Mouse (Mus musculus) ES-E14 (cell line): Measurements from ENCODE around the gene Il4i1. TPM values are rescaled to one million over a fixed set of nuclear protein-coding genes. Genes with fewer than 3 reads are reported as not detected.

ENCODE experiments used
- DNase-seq: peaks from one replicate; pipeline ENCODE4 v3.0.0-alpha.2; 2013; ENCODE audit warnings: low read depth, low spot score
- H3K27ac ChIP-seq: 2 replicates; pipeline ENCODE4 v1.5.1; 2012; ENCODE audit warnings: low read depth, mild to moderate bottlenecking, low read length, moderate library complexity, mixed read lengths; ENCODE audit not compliant: poor library complexity, insufficient read depth, severe bottlenecking
- H3K36me3 ChIP-seq: 2 replicates; pipeline ENCODE4 v1.6.1; 2012; ENCODE audit warnings: mild to moderate bottlenecking, low read length, moderate library complexity, mixed read lengths; ENCODE audit not compliant: control insufficient read depth, poor library complexity, insufficient read depth, severe bottlenecking
- H3K4me1 ChIP-seq, 2 experiments: fragments of 150-350 bp in 1 of 2; sonication (generic) in 1 of 2; 2 replicates each; pipeline ENCODE4 v1.6.1; 2012; ENCODE audit warnings: low read length in 2 of 2, mild to moderate bottlenecking in 1 of 2, mixed read lengths in 1 of 2; ENCODE audit not compliant: control insufficient read depth in 2 of 2, insufficient read depth in 2 of 2, poor library complexity in 1 of 2
- H3K4me3 ChIP-seq, 2 experiments: fragments of 150-350 bp in 1 of 2; sonication (generic) in 1 of 2; 2 replicates each; pipeline ENCODE4 v1.5.1; 2012; ENCODE audit warnings: low read length in 2 of 2, low read depth in 1 of 2, mild to moderate bottlenecking in 1 of 2, mixed read lengths in 1 of 2; ENCODE audit not compliant: insufficient read depth in 1 of 2, poor library complexity in 1 of 2, severe bottlenecking in 1 of 2
- H3K9ac ChIP-seq: 2 replicates; pipeline ENCODE4 v1.6.1; 2012; ENCODE audit warnings: low read depth, mild to moderate bottlenecking, low read length, mixed read lengths; ENCODE audit not compliant: poor library complexity, insufficient read depth, severe bottlenecking
- H3K9me3 ChIP-seq: fragments of 150-350 bp; sonication (generic); 2 replicates; pipeline ENCODE4 v1.6.1; 2012; ENCODE audit warnings: low read depth, mild to moderate bottlenecking, low read length; ENCODE audit not compliant: control insufficient read depth, insufficient read depth
- CHD2 ChIP-seq: IDR thresholded peaks from 2 replicates; pipeline ENCODE4 v1.6.1; 2014; ENCODE audit warnings: mild to moderate bottlenecking, low read depth, low read length, inconsistent platforms
- HCFC1 ChIP-seq: IDR thresholded peaks from 2 replicates; pipeline ENCODE4 v1.6.1; 2012; ENCODE audit warnings: low read length, inconsistent platforms, borderline replicate concordance; ENCODE audit not compliant: insufficient read depth
- MAFK ChIP-seq: IDR thresholded peaks from 2 replicates; pipeline ENCODE4 v1.6.1; 2014; ENCODE audit warnings: mild to moderate bottlenecking, low read depth, low read length, inconsistent platforms; ENCODE audit not compliant: insufficient read depth
- ZC3H11A ChIP-seq: IDR thresholded peaks from 2 replicates; pipeline ENCODE4 v1.6.1; 2012; ENCODE audit warnings: low read depth, mild to moderate bottlenecking, inconsistent platforms, low read length, borderline replicate concordance
- ZNF384 ChIP-seq: IDR thresholded peaks from 2 replicates; pipeline ENCODE4 v1.6.1; 2012; ENCODE audit warnings: low read depth, low read length, inconsistent platforms
- in situ Hi-C, 2 experiments: fragments of 600-800 bp; cut with MboI; formaldehyde crosslinking; loops; one replicate each; pipeline ENCODE4 v1.15.1; 2025; ENCODE audit warnings: low sequenced_read_pairs in 2 of 2, inconsistent platforms in 1 of 2; ENCODE audit not compliant: unreplicated experiment in 2 of 2
- total RNA-seq: library from RNA; depleted of rRNA; stranded (reverse); fragments of 300-350 nt; gene quantifications from 2 replicates; pipeline ENCODE4 v1.2.3, GENCODE M21; 2012

The Il4i1 gene
- total RNA-seq, 1 experiment: 4.8 TPM

- H3K27ac ChIP-seq: peak within 1 kb of the TSS; percentile 100
- peak within 1 kb of the TSS; percentile 94 to 99 for H3K4me3 ChIP-seq
- no peak for DNase-seq
- in situ Hi-C loops: no loop called here
- no peak for TF ChIP-seq CHD2
- no peak for TF ChIP-seq ZC3H11A
- TF ChIP-seq ZNF384: no peak
- no peak for TF ChIP-seq HCFC1
- TF ChIP-seq MAFK: no peak
- no peaks in the 10 kb centered on the region for H3K9me3 ChIP-seq
- peaks cover 19% of the 10 kb centered on the region; the same call in 1 of the 2 replicates for H3K36me3 ChIP-seq
- H3K9ac ChIP-seq: peak within 1 kb of the TSS; percentile 100
- H3K4me1 ChIP-seq: peaks cover 3 to 25% of the 10 kb centered on the region in 2 experiments; a peak in 3 of 4 replicates
These were observed 359 bp downstream of the Il4i1 start, which contains the start of gene Atf5 for GRCm38 (mm10) chr7:44816470-44817021. Gene Atf5, minus strand, starts transcription at chr7:44816658.

- TF ChIP-seq CHD2: no peak
- TF ChIP-seq MAFK: no peak
- TF ChIP-seq ZNF384: no peak
- no peak for TF ChIP-seq HCFC1
- TF ChIP-seq ZC3H11A: no peak
- in situ Hi-C loops: no loop called here
- Histone ChIP-seq H3K4me1 (peaks cover 3 to 25% of the 10 kb centered on the region in 2 experiments; a peak in 3 of 4 replicates), H3K4me3 (peak overlapping the region; percentile 94 to 99), H3K27ac (no peak overlapping the region), H3K36me3 (peaks cover 21% of the 10 kb centered on the region; the same call in 1 of the 2 replicates), H3K9ac (peak overlapping the region; percentile 100; the same call in 1 of the 2 replicates), H3K9me3 (no peaks in the 10 kb centered on the region)
- no peak for DNase-seq
These were observed 1.3 kb downstream of the Il4i1 start for GRCm38 (mm10) chr7:44817441-44817840.

- in situ Hi-C loops: no loop called here
- no peaks in the 10 kb centered on the region for H3K9me3 ChIP-seq
- peaks cover 3 to 28% of the 10 kb centered on the region in 2 experiments; a peak in 3 of 4 replicates for H3K4me1 ChIP-seq
- peaks cover 21% of the 10 kb centered on the region; the same call in 1 of the 2 replicates for H3K36me3 ChIP-seq
- H3K4me3 ChIP-seq: peak overlapping the region; percentile 94 to 99
- H3K27ac ChIP-seq: no peak overlapping the region
- peak overlapping the region; percentile 100 for H3K9ac ChIP-seq
- DNase-seq: no peak
- TF ChIP-seq MAFK: no peak
- TF ChIP-seq ZC3H11A: no peak
- TF ChIP-seq CHD2: no peak
- TF ChIP-seq HCFC1: no peak
- TF ChIP-seq ZNF384: no peak
These were observed 2.0 kb downstream of the Il4i1 start for GRCm38 (mm10) chr7:44818164-44818563.

- no peak for DNase-seq
- H3K4me1 ChIP-seq: peaks cover 3 to 33% of the 10 kb centered on the region in 2 experiments
- TF ChIP-seq ZNF384 (no peak), HCFC1 (peak; percentile 44; the same call in 1 of the 2 replicates), CHD2 (0 out of 2 replicates have a peak, but pooled peaks have one; percentile 42), ZC3H11A (no peak)
These were observed 2.6 kb downstream of the Il4i1 start for GRCm38 (mm10) chr7:44818751-44819235.

More at GRCm38 (mm10) chr7:44818751-44819235, 2.6 kb downstream of the Il4i1 start:
- H3K9me3 ChIP-seq: no peaks in the 10 kb centered on the region
- peak overlapping the region; percentile 94 to 99 for H3K4me3 ChIP-seq
- H3K36me3 ChIP-seq: peaks cover 21% of the 10 kb centered on the region; the same call in 1 of the 2 replicates
- in situ Hi-C loops: no loop called here
- peak overlapping the region; percentile 70 for H3K9ac ChIP-seq
- no peak overlapping the region for H3K27ac ChIP-seq
